12 mouse cellular contexts compared by ENCODE assay signal in genomic region chr4:99238305-99238704, GRCm38 (mm10). TPM values are rescaled to one million over a fixed set of nuclear protein-coding genes. Genes with fewer than 3 reads are reported as not detected.
DNase-seq lines count a peak whose midpoint lies in the region; ATAC-seq and TF ChIP-seq lines count a peak whose summit lies in the region.
"Had no signal": no experiment of that assay in that cellular context is flagged by ENCODE, and none has a peak within 500 bp of the region (broad histone marks: within the 10 kb centered on the region; RNA-seq: fewer than 3 reads in every experiment).

No protein-coding gene starts in this region.

- H3K4me3 ChIP-seq in left cerebral cortex, adult 2 months: no peak overlapping the region

- no peak for ATAC-seq in CD4-positive, CD25-positive, alpha-beta regulatory T cell, adult 4 months

- no peak overlapping the region for H3K27ac ChIP-seq in left cerebral cortex, adult 2 months

- no peak for TF ChIP-seq POLR2A in brain, embryonic 14.5 days (IDR thresholded peaks at IDR 0.05; ENCODE audit: borderline replicate concordance, extremely low read depth, insufficient read depth, insufficient read length, poor library complexity, severe bottlenecking)

- peak; percentile 36 for TF ChIP-seq CTCF in left cerebral cortex, adult 2 months (IDR thresholded peaks at IDR 0.05)
- TF ChIP-seq CTCF in brain, embryonic 14.5 days (IDR thresholded peaks at IDR 0.05; ENCODE audit: borderline replicate concordance, extremely low read depth, insufficient read depth, insufficient read length): peak; percentile 34; the same call in 1 of the 2 replicates

- intact Hi-C loops in left cerebral cortex, adult 2 months (cut with DNase I): no loop called here

- peak; percentile 13 for DNase-seq in CD4-positive, CD25-positive, alpha-beta regulatory T cell, adult 2 months (ENCODE audit: low read depth, low spot score)
- no peak for DNase-seq in left cerebral cortex, adult 2 months (ENCODE audit: extremely low spot score in 1 of 2, low spot score in 2 of 2)
- no peak for DNase-seq in left cerebral cortex, adult 9 months (ENCODE audit: low spot score in 2 of 2)
- DNase-seq in CD4-positive helper T cell, adult 2 months (ENCODE audit: low read depth, low spot score): peak; percentile 8
- peak; percentile 24 for DNase-seq in brain, embryonic 14.5 days (ENCODE audit: low read depth)
- no peak for DNase-seq in Muller cell, postnatal 12 days (ENCODE audit: inconsistent ontology term)
- DNase-seq in spleen, adult 12 weeks (ENCODE audit: low spot score): no peak
- DNase-seq: cerebellum, adult 18-20 months; kidney, adult 11 months had no signal

RNA-seq across cellular contexts. Expression of gene Atg4c, which starts 44.6 kb away (rescaled TPM):
- polyA plus RNA-seq in CD4-positive, CD25-positive, alpha-beta regulatory T cell, adult 4 months (2017; shearing (Covaris generic)): 1 to 10 TPM; 1.2 to 3.2 TPM
- total RNA-seq in left cerebral cortex, adult 2 months (2021): 10 to 100 TPM; 44.8 to 46.8 TPM
- 11.8 and 12.0 TPM in 2 replicates for polyA plus RNA-seq in brain, embryonic 14.5 days (2012; rRNA removed)

RNA-seq across cellular contexts. Expression of gene Gm12689, which starts 57.4 kb away (rescaled TPM):
- under 1 TPM in 1 of 2 experiments, not detected in 1; 0.24 TPM for polyA plus RNA-seq in CD4-positive, CD25-positive, alpha-beta regulatory T cell, adult 4 months (2017; shearing (Covaris generic))
- 1 to 10 TPM in 1 of 2 experiments, under 1 TPM in 1; 0.84 to 1.3 TPM for total RNA-seq in left cerebral cortex, adult 2 months (2021)
- polyA plus RNA-seq in brain, embryonic 14.5 days (2012; rRNA removed): 1.3 and 1.5 TPM in 2 replicates
- total RNA-seq: heart, adult 8-10 months; heart, postnatal 25 days had no signal

Comparison
In these comparisons a context has a peak if more than half of its experiments do, and no peak if none do; other contexts are left out.
1. DNase-seq: peak in CD4-positive, CD25-positive, alpha-beta regulatory T cell, adult 2 months (single experiment), CD4-positive helper T cell, adult 2 months (single experiment) and brain, embryonic 14.5 days (single experiment); none in left cerebral cortex, adult 2 months (0 of 2), left cerebral cortex, adult 9 months (0 of 2), Muller cell, postnatal 12 days (single experiment) and spleen, adult 12 weeks (single experiment).